Mouse (Mus musculus) small intestine, adult 2 months (tissue): ENCODE measurements at regions not wholly inside any gene's neighbourhood (a gene's known extent, or its start where the extent isn't known, plus 50 kb on each side); places are given as distances from the start of the nearest gene placed in this dataset.

Experiments used
- H3K27ac ChIP-seq: fragments of 200-500 bp; 2 replicates; pipeline ENCODE4 v1.5.1; 2012; ENCODE audit warnings: low read depth, low read length, control low read depth, inconsistent platforms; ENCODE audit not compliant: insufficient read depth
- H3K27me3 ChIP-seq: fragments of 200-500 bp; 2 replicates; pipeline ENCODE4 v1.6.1; 2012; ENCODE audit warnings: mild to moderate bottlenecking, moderate library complexity, low read length, inconsistent platforms; ENCODE audit not compliant: control insufficient read depth, insufficient read depth
- H3K36me3 ChIP-seq: fragments of 200-500 bp; 2 replicates; pipeline ENCODE4 v1.6.1; 2012; ENCODE audit warnings: mild to moderate bottlenecking, low read length, control low read depth, inconsistent platforms; ENCODE audit not compliant: control insufficient read depth, insufficient read depth
- H3K4me1 ChIP-seq: fragments of 200-500 bp; 2 replicates; pipeline ENCODE4 v1.6.1; 2012; ENCODE audit warnings: low read length, inconsistent platforms, mixed read lengths; ENCODE audit not compliant: control insufficient read depth, insufficient read depth, insufficient read length
- H3K4me3 ChIP-seq: fragments of 200-500 bp; 2 replicates; pipeline ENCODE4 v1.5.1; 2012; ENCODE audit warnings: low read depth, mild to moderate bottlenecking, control low read depth, inconsistent platforms, low read length, moderate library complexity
- CTCF ChIP-seq: fragments of 200-500 bp; IDR thresholded peaks from 2 replicates; pipeline ENCODE4 v1.5.1; 2012; ENCODE audit warnings: low read depth, mild to moderate bottlenecking, control low read depth, inconsistent platforms, low read length, moderate library complexity, mixed read lengths; ENCODE audit not compliant: insufficient replicate concordance, insufficient read length; ENCODE audit errors: extremely low read depth
- POLR2A ChIP-seq: fragments of 200-500 bp; IDR thresholded peaks from 2 replicates; pipeline ENCODE4 v1.6.1; 2012; ENCODE audit warnings: low read depth, mild to moderate bottlenecking, control low read depth, inconsistent platforms, low read length, moderate library complexity
- WGBS: fragments of 180-500 bp; shearing (Covaris S2); methylation state at CpG from one replicate; pipeline ENCODE4 v1.1.7; 2018; 5-methylcytosine and 5-hydroxymethylcytosine counted together

DNA sequence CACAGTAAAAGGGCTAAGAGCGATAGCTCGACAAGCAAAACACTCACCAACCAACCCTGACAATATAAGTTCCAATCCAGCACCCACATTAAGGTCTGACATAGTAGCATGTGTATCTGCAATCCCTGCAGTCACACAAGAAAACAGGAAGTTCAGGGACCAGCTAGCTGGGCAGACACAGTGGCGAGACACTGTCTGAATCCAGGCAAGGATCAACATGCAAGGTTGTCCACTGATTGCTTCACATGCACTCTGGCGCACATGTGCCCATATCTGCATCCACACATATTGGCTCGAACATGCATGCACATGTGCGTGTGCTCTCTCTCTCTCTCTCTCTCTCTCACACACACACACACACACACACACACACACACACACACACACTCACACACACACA, 95.5 kb downstream of the Sox4 start:
- no peaks in the 10 kb centered on the region for H3K36me3 ChIP-seq
- no peak for TF ChIP-seq POLR2A
- no peak for TF ChIP-seq CTCF
- no peak overlapping the region for H3K27ac ChIP-seq
- 48% methylated on average over 6 of the region's 6 CpGs for WGBS
- H3K27me3 ChIP-seq = no peaks in the 10 kb centered on the region
- H3K4me1 ChIP-seq = no peaks in the 10 kb centered on the region
- no peak overlapping the region for H3K4me3 ChIP-seq

DNA sequence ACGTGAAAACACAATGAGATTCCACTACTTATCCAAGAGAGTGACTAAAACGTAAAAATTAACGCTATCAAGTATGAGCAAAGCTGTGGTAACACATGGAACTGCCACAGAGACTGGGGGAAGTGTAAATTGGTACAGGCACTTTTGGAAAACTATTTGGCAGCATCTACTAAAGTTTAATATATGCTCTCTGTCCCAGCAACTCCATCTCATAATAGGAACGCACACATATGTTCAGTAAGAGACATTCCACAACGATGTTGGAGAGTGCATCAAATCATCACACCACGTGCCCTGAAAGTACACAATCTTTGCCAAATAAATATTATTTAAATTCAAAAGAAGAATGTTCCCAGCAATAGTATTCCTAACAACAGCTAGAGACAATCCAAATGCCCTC, 96.3 kb downstream of the Sox4 start:
- 87% methylated on average over 6 of the region's 6 CpGs for WGBS
- no peaks in the 10 kb centered on the region for H3K4me1 ChIP-seq
- TF ChIP-seq POLR2A (no peak), CTCF (no peak)
- no peak overlapping the region for H3K27ac ChIP-seq
- no peak overlapping the region for H3K4me3 ChIP-seq
- no peaks in the 10 kb centered on the region for H3K27me3 ChIP-seq
- no peaks in the 10 kb centered on the region for H3K36me3 ChIP-seq

DNA sequence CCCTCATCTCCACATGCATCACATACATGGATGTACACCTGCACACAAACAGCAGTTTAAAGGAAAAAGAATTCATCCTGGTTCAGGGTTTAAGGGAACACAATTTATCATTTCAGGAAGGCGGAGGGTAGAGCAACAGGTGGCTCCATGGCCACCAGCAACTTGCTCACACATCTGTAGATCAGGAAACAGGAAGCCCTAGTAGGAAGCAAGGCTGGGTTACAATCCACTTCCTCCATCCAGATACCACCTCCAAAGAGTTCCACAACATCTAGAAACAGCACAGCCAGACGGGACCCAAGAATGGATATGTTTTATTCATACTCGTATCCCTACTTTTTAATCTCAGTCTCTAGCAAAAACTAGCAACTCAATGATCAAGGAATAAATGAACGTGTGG, 97.0 kb downstream of the Sox4 start:
- H3K27ac ChIP-seq = no peak overlapping the region
- TF ChIP-seq POLR2A (no peak), CTCF (no peak)
- H3K27me3 ChIP-seq = no peaks in the 10 kb centered on the region
- H3K4me1 ChIP-seq = no peaks in the 10 kb centered on the region
- no peaks in the 10 kb centered on the region for H3K36me3 ChIP-seq
- no peak overlapping the region for H3K4me3 ChIP-seq
- WGBS = 76% methylated on average over 4 of the region's 4 CpGs

GRCm38 (mm10) chr13:28854247-28854646, 99.3 kb downstream of the Sox4 start:
- H3K4me1 ChIP-seq = no peaks in the 10 kb centered on the region
- H3K36me3 ChIP-seq = no peaks in the 10 kb centered on the region
- no peaks in the 10 kb centered on the region for H3K27me3 ChIP-seq
- TF ChIP-seq CTCF = no peak
- TF ChIP-seq POLR2A = no peak
- H3K4me3 ChIP-seq = no peak overlapping the region
- WGBS = 43% methylated on average over 9 of the region's 9 CpGs
- no peak overlapping the region for H3K27ac ChIP-seq

- Histone ChIP-seq H3K4me3 (no peak overlapping the region), H3K36me3 (no peaks in the 10 kb centered on the region), H3K4me1 (no peaks in the 10 kb centered on the region), H3K27me3 (no peaks in the 10 kb centered on the region), H3K27ac (no peak overlapping the region)
- 75% methylated on average over 5 of the region's 5 CpGs for WGBS
- TF ChIP-seq POLR2A = no peak
- no peak for TF ChIP-seq CTCF
Measured at GRCm38 (mm10) chr13:28848305-28848704, 105.2 kb downstream of the Sox4 start.

GRCm38 (mm10) chr13:28847478-28847877, 106.0 kb downstream of the Sox4 start:
- Histone ChIP-seq H3K4me3 (no peak overlapping the region), H3K36me3 (no peaks in the 10 kb centered on the region), H3K4me1 (no peaks in the 10 kb centered on the region), H3K27ac (no peak overlapping the region), H3K27me3 (no peaks in the 10 kb centered on the region)
- TF ChIP-seq POLR2A (no peak), CTCF (no peak)
- 82% methylated on average over 3 of the region's 3 CpGs for WGBS

DNA sequence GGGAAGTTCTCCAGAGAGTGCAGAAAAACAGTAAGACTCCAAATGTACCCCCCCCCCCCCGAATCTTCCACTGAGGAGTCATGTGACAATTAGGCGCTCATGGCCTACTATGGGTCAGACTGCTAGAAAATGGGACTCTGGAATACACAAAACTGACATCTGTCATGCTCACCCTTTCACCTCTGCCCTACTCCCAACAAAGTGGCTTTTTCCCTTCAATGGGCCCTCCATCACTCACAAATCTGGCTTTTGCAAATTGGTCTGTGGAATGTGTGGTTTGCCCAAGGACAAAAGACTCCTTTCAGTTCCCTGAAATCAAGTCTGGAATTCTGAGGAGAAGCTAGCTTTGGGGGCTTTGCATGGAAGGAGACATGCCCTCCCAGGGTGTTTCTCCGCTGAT, 109.0 kb downstream of the Sox4 start:
- H3K36me3 ChIP-seq = no peaks in the 10 kb centered on the region
- no peaks in the 10 kb centered on the region for H3K27me3 ChIP-seq
- 91% methylated on average over 3 of the region's 3 CpGs for WGBS
- no peak overlapping the region for H3K27ac ChIP-seq
- no peak overlapping the region for H3K4me3 ChIP-seq
- H3K4me1 ChIP-seq = no peaks in the 10 kb centered on the region
- TF ChIP-seq POLR2A = no peak
- no peak for TF ChIP-seq CTCF

DNA sequence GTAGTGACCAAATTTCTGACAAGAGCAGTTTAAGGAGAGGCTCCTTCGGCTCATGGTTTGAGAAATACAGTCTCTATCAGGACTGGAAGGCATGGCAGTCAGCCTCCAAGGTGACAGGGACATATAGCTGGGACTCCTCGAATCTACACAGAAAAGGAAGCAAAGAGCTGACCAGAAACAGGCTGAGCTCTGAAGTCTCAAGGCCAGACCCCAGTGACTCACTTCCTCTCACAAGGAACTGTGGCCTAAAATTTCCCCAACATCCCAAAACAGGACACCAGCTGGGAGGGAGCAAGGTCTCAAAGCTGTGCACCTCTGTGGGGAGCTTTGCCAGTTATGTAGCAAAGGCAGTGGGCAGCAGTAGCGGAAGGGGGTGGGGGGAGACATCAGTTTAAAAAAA, 110.7 kb downstream of the Sox4 start:
- TF ChIP-seq CTCF = no peak
- TF ChIP-seq POLR2A = no peak
- H3K27ac ChIP-seq = no peak overlapping the region
- no peaks in the 10 kb centered on the region for H3K4me1 ChIP-seq
- 65% methylated on average over 3 of the region's 3 CpGs for WGBS
- H3K4me3 ChIP-seq = no peak overlapping the region
- no peaks in the 10 kb centered on the region for H3K27me3 ChIP-seq
- H3K36me3 ChIP-seq = no peaks in the 10 kb centered on the region
